Mouse (Mus musculus) neural tube, embryonic 12.5 days (tissue): Measurements from ENCODE around the gene Otud7a. TPM values are rescaled to one million over a fixed set of nuclear protein-coding genes. Genes with fewer than 3 reads are reported as not detected.

ENCODE experiments used
- ATAC-seq: fragments of 200-750 bp; cut with Nextera tagmentation; 2 replicates; pipeline ENCODE4 v1.8.0; 2017; ENCODE audit warnings: low read depth, mild to moderate bottlenecking, moderate TSS enrichment, moderate library complexity; ENCODE audit not compliant: low FRiP score
- H3K27ac ChIP-seq: fragments of 300-500 bp; sonication (generic); 2 replicates; pipeline ENCODE4 v1.5.1; 2016
- H3K27me3 ChIP-seq: fragments of 300-500 bp; sonication (generic); replicated peaks from 2 replicates; pipeline ENCODE4 v1.6.1; 2016; ENCODE audit warnings: mild to moderate bottlenecking
- H3K36me3 ChIP-seq: fragments of 300-500 bp; sonication (generic); 2 replicates; pipeline ENCODE4 v1.6.1; 2016; ENCODE audit warnings: mild to moderate bottlenecking
- H3K4me1 ChIP-seq: fragments of 300-500 bp; sonication (generic); 2 replicates; pipeline ENCODE4 v1.6.1; 2016
- H3K4me2 ChIP-seq: fragments of 300-500 bp; sonication (generic); replicated peaks from 2 replicates; pipeline ENCODE4 v1.6.1; 2016; ENCODE audit warnings: mild to moderate bottlenecking
- H3K4me3 ChIP-seq: fragments of 300-500 bp; sonication (generic); 2 replicates; pipeline ENCODE4 v1.5.1; 2016
- H3K9ac ChIP-seq: fragments of 300-500 bp; sonication (generic); 2 replicates; pipeline ENCODE4 v1.6.1; 2016; ENCODE audit warnings: mild to moderate bottlenecking
- H3K9me3 ChIP-seq: fragments of 300-500 bp; sonication (generic); 2 replicates; pipeline ENCODE4 v1.6.1; 2016; ENCODE audit warnings: mild to moderate bottlenecking
- WGBS: fragments of 180-500 bp; shearing (Covaris S2); methylation state at CpG from one replicate; pipeline ENCODE4 v1.1.7; 2016; 5-methylcytosine and 5-hydroxymethylcytosine counted together
- polyA plus RNA-seq: library from polyadenylated mRNA; unstranded; fragments of >200 nt; fragmentation: Nextera tagmentation; extraction: Ambion mirVana; gene quantifications from 2 replicates; pipeline ENCODE4 v1.2.1, GENCODE M21; 2016

The Otud7a gene
- polyA plus RNA-seq, 1 experiment from 2014 or later: 4.2 TPM

DNA sequence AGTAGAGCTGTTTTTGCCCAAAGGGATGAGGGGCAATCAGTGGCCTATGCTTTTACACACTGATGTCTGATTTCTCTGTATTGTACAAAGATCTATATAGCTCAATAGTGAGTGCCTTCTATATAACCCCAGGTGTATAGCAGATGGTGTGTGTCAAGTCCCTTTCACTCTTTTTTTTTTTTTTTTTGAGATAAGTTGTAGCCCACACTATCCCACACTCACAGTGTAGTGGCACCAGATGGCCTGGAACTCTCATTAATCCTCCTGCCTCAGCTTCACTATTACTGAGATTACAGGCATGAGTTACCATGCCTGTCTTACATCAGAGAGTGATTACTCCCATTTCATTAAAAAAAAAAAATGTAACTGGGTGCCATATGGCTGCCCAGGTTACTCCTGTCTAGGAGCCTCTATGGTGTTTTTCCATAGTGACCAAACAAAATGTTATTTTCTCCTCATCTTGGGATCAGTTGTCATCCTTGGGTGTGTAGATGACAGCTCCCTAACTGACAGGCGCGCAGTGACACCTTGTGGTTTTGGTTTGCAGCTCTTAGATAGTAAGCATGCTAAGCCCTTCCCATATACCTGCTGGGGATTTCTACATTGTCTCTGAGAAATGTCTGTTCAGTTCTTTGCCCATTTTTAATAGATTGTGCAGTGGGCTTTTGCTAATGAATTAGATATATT is 141.8 kb downstream of the Otud7a start:
- Histone ChIP-seq H3K4me2 (no peak overlapping the region), H3K27ac (no peak overlapping the region), H3K27me3 (no peaks in the 10 kb centered on the region), H3K9me3 (no peaks in the 10 kb centered on the region), H3K4me1 (no peaks in the 10 kb centered on the region), H3K36me3 (no peaks in the 10 kb centered on the region), H3K4me3 (no peak overlapping the region), H3K9ac (no peak overlapping the region)
- ATAC-seq: 0 out of 2 replicates have a peak, but pooled peaks have one; percentile 26
- WGBS: 51% methylated on average over 2 of the region's 2 CpGs

- no peak for ATAC-seq
- no peak overlapping the region for H3K9ac ChIP-seq
- H3K27ac ChIP-seq: no peak overlapping the region
- no peak overlapping the region for H3K4me3 ChIP-seq
- no peaks in the 10 kb centered on the region for H3K4me1 ChIP-seq
- WGBS: 64% methylated on average over 2 of the region's 2 CpGs
- H3K4me2 ChIP-seq: no peak overlapping the region
- H3K27me3 ChIP-seq: no peaks in the 10 kb centered on the region
- H3K36me3 ChIP-seq: no peaks in the 10 kb centered on the region
- no peaks in the 10 kb centered on the region for H3K9me3 ChIP-seq
Measured at GRCm38 (mm10) chr7:63590305-63590704, 145.8 kb downstream of the Otud7a start.

DNA sequence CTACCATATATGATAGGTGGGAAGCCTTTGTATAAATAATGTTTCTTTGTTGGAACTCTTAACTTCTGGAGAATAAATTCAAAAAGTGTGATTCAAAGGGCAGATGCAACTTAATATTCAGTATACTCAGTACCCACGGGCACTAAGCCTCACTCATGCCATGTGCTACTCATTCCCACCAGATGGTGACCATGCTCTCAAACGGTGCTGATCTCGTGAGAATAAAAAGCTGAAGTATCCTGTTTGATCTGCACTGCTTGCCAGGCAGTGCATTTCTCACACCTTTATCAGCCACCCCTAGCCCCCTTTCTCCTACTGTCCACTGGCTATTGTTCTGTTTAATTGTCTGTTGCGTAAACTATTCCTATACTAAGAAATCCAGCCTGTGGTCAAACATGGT is 146.8 kb downstream of the Otud7a start:
- H3K27me3 ChIP-seq: no peaks in the 10 kb centered on the region
- H3K4me2 ChIP-seq: no peak overlapping the region
- ATAC-seq: no peak
- WGBS: 68% methylated on average over 4 of the region's 4 CpGs
- H3K4me3 ChIP-seq: no peak overlapping the region
- H3K4me1 ChIP-seq: no peaks in the 10 kb centered on the region
- H3K27ac ChIP-seq: no peak overlapping the region
- H3K9ac ChIP-seq: no peak overlapping the region
- no peaks in the 10 kb centered on the region for H3K9me3 ChIP-seq
- no peaks in the 10 kb centered on the region for H3K36me3 ChIP-seq

- no peaks in the 10 kb centered on the region for H3K9me3 ChIP-seq
- no peak overlapping the region for H3K4me3 ChIP-seq
- H3K4me1 ChIP-seq: no peaks in the 10 kb centered on the region
- H3K36me3 ChIP-seq: no peaks in the 10 kb centered on the region
- ATAC-seq: no peak
- WGBS: 65% methylated on average over 3 of the region's 3 CpGs
- no peak overlapping the region for H3K9ac ChIP-seq
- H3K27me3 ChIP-seq: no peaks in the 10 kb centered on the region
- H3K27ac ChIP-seq: no peak overlapping the region
- H3K4me2 ChIP-seq: no peak overlapping the region
Measured at GRCm38 (mm10) chr7:63592061-63592460, 147.5 kb downstream of the Otud7a start.

DNA sequence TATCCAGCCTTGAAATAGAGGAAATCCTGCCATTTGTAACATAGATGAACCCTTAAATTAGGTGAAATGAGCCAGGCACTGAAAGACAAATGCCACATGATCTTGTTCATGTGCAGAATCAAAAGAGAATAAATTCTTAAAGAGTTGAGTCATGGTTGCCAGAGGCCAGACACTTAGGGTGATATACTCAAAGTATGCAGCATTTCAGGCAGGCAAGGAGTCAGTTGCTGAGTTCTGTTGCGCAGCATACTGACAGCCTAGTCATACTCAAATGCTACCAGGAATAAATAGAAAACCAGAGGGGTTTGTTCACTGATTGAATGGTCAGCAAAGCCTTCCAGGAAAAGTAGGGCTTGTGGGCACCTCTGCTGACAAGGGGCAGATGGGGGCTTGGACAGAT is 160.3 kb downstream of the Otud7a start:
- ATAC-seq: no peak
- Histone ChIP-seq H3K4me3 (no peak overlapping the region), H3K27me3 (no peaks in the 10 kb centered on the region), H3K4me2 (no peak overlapping the region), H3K9me3 (no peaks in the 10 kb centered on the region), H3K9ac (no peak overlapping the region), H3K4me1 (no peaks in the 10 kb centered on the region), H3K27ac (no peak overlapping the region), H3K36me3 (no peaks in the 10 kb centered on the region)
- WGBS: 93% methylated on average over 1 of the region's 1 CpGs

GRCm38 (mm10) chr7:63617018-63617417 is 172.5 kb downstream of the Otud7a start:
- Histone ChIP-seq H3K4me2 (no peak overlapping the region), H3K9me3 (no peaks in the 10 kb centered on the region), H3K4me3 (no peak overlapping the region), H3K36me3 (no peaks in the 10 kb centered on the region), H3K4me1 (no peaks in the 10 kb centered on the region), H3K9ac (no peak overlapping the region), H3K27me3 (no peaks in the 10 kb centered on the region), H3K27ac (no peak overlapping the region)
- 89% methylated on average over 3 of the region's 3 CpGs for WGBS
- ATAC-seq: no peak

GRCm38 (mm10) chr7:63620776-63621340 is 176.3 kb downstream of the Otud7a start:
- no peaks in the 10 kb centered on the region for H3K27me3 ChIP-seq
- no peak overlapping the region for H3K4me3 ChIP-seq
- no peak for ATAC-seq
- H3K27ac ChIP-seq: no peak overlapping the region
- H3K9me3 ChIP-seq: no peaks in the 10 kb centered on the region
- H3K4me2 ChIP-seq: no peak overlapping the region
- no peaks in the 10 kb centered on the region for H3K36me3 ChIP-seq
- H3K4me1 ChIP-seq: no peaks in the 10 kb centered on the region
- no peak overlapping the region for H3K9ac ChIP-seq
- 85% methylated on average over 5 of the region's 5 CpGs for WGBS

GRCm38 (mm10) chr7:63637651-63638050 is 193.1 kb downstream of the Otud7a start:
- Histone ChIP-seq H3K4me2 (no peak overlapping the region), H3K4me1 (no peaks in the 10 kb centered on the region), H3K27me3 (no peaks in the 10 kb centered on the region), H3K9ac (no peak overlapping the region), H3K36me3 (no peaks in the 10 kb centered on the region), H3K9me3 (no peaks in the 10 kb centered on the region), H3K4me3 (no peak overlapping the region), H3K27ac (no peak overlapping the region)
- no peak for ATAC-seq
- WGBS: 87% methylated on average over 3 of the region's 3 CpGs

DNA sequence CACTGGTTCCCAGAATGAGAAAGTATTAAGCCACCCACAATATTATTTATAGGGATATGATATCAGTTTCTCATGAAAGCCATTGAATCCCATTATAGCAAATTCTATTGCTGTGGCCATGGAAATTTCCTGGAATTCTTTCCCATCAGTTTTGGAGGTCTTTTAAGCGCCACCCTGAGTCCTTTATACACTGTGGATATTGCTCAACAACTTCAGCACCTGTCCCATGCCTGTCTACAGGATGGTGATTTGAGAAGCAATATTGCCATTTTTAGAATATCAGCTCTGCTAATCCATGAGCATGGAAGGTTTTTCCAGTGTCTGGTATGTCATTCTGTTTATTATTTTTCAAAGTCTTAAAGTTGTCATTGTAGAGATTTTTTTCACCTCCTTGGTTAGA is 199.5 kb downstream of the Otud7a start:
- no peak overlapping the region for H3K9ac ChIP-seq
- no peaks in the 10 kb centered on the region for H3K27me3 ChIP-seq
- no peaks in the 10 kb centered on the region for H3K36me3 ChIP-seq
- no peak overlapping the region for H3K4me2 ChIP-seq
- ATAC-seq: no peak
- 85% methylated on average over 1 of the region's 1 CpGs for WGBS
- no peaks in the 10 kb centered on the region for H3K4me1 ChIP-seq
- H3K4me3 ChIP-seq: no peak overlapping the region
- no peak overlapping the region for H3K27ac ChIP-seq
- no peaks in the 10 kb centered on the region for H3K9me3 ChIP-seq

DNA sequence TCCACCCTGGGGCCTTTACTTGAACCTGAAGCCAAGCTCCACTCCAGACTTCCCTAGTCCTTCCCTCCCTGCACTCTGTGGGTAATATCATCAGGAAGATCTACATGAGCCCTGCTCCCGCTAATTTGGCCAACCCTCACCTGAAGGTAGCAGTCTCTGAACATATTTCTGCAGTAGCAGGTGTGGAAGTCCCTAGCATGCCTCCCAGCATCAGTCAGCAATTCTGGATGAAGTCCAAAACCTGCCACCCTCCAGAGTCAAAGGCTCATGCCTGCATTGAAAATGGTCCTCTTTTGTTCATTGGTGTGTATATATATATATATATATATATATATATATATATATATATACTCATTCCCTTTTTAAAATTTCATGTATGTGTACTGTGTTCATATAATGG is 202.6 kb downstream of the Otud7a start:
- no peak overlapping the region for H3K9ac ChIP-seq
- WGBS: 86% methylated on average over 1 of the region's 1 CpGs
- ATAC-seq: no peak

GRCm38 (mm10) chr7:63660261-63660660 is 215.7 kb downstream of the Otud7a start:
- ATAC-seq: no peak
- H3K9me3 ChIP-seq: 0 out of 2 replicates have a peak, but pooled peaks cover 7% of the 10 kb centered on the region
- H3K36me3 ChIP-seq: no peaks in the 10 kb centered on the region
- WGBS: 68% methylated on average over 1 of the region's 1 CpGs
- no peak overlapping the region for H3K4me3 ChIP-seq
- H3K27me3 ChIP-seq: no peaks in the 10 kb centered on the region
- H3K27ac ChIP-seq: no peak overlapping the region
- no peaks in the 10 kb centered on the region for H3K4me1 ChIP-seq
- no peak overlapping the region for H3K4me2 ChIP-seq
- no peak overlapping the region for H3K9ac ChIP-seq

More for the DNA sequence above, 202.6 kb downstream of the Otud7a start:
- Histone ChIP-seq H3K4me3 (no peak overlapping the region), H3K36me3 (no peaks in the 10 kb centered on the region), H3K9me3 (no peaks in the 10 kb centered on the region), H3K4me1 (no peaks in the 10 kb centered on the region), H3K4me2 (no peak overlapping the region), H3K27ac (no peak overlapping the region), H3K27me3 (no peaks in the 10 kb centered on the region)

DNA sequence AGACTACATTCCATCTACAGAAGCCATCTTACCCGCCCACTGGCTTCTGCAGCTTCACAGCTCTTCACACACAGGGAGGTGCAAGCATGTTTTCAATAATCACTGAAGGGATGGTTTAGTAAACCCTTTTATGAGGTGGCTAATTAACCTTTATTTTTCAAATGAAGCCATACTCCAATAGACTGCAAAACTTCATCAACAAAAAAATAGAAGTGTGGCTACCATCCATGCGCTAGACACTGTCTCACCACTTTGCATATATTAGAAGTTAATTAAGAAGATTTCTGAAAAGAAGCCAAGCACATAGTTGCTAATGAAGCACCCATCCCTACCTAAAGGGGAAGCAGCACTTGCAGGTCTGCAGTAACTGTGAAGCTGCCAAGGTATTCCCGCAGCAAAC is 218.2 kb downstream of the Otud7a start:
- no peak overlapping the region for H3K4me2 ChIP-seq
- no peaks in the 10 kb centered on the region for H3K36me3 ChIP-seq
- no peaks in the 10 kb centered on the region for H3K27me3 ChIP-seq
- H3K4me3 ChIP-seq: no peak overlapping the region
- no peak overlapping the region for H3K27ac ChIP-seq
- 95% methylated on average over 3 of the region's 3 CpGs for WGBS
- peaks cover 5% of the 10 kb centered on the region for H3K4me1 ChIP-seq
- H3K9ac ChIP-seq: no peak overlapping the region
- 0 out of 2 replicates have a peak, but pooled peaks cover 4% of the 10 kb centered on the region for H3K9me3 ChIP-seq
- ATAC-seq: no peak

DNA sequence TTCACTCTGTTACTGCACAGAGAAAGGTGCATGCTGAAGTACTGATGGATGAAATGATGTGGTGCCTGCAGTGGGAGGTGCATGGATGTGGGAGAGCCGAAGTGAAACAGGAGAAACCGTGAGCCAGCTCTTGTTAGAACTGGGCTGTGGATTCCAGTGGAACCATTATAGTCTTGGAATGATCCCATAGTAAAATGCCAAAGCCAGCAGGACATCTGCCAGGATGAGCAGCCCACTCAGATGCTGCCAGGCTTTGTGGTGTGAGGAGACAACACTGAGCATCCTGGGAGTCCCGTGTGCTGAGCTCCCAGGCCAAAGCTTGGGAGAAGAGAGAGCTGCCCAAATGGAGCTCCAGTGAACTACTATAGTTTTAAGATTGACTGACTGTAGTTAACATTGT is 220.9 kb downstream of the Otud7a start:
- H3K4me1 ChIP-seq: peaks cover 19% of the 10 kb centered on the region
- WGBS: 90% methylated on average over 3 of the region's 3 CpGs
- no peak for ATAC-seq
- no peaks in the 10 kb centered on the region for H3K9me3 ChIP-seq
- H3K27me3 ChIP-seq: no peaks in the 10 kb centered on the region
- H3K4me3 ChIP-seq: no peak overlapping the region
- no peak overlapping the region for H3K27ac ChIP-seq
- H3K9ac ChIP-seq: no peak overlapping the region
- H3K4me2 ChIP-seq: no peak overlapping the region
- H3K36me3 ChIP-seq: no peaks in the 10 kb centered on the region
